Mouse (Mus musculus) left cerebral cortex, adult 9 months (tissue): ENCODE data around the gene Shld1.

Source experiments
- DNase-seq, 2 experiments: peaks; one replicate each; pipeline ENCODE4 v3.0.0; 2022; ENCODE audit warnings: low spot score in 2 of 2

Gene Shld1

GRCm38 (mm10) chr2:132691731-132692130, 5.0 kb downstream of the Shld1 start:
- no peak for DNase-seq

GRCm38 (mm10) chr2:132692320-132692719, 5.6 kb downstream of the Shld1 start:
- no peak for DNase-seq

GRCm38 (mm10) chr2:132693980-132694379, 7.2 kb downstream of the Shld1 start:
- no peak for DNase-seq

GRCm38 (mm10) chr2:132695358-132696093, 8.8 kb downstream of the Shld1 start:
- no peak for DNase-seq

- no peak for DNase-seq
Measured at GRCm38 (mm10) chr2:132696519-132696918, 9.8 kb downstream of the Shld1 start.

GRCm38 (mm10) chr2:132697256-132697655, 10.5 kb downstream of the Shld1 start:
- DNase-seq = no peak

- DNase-seq = no peak
Measured at GRCm38 (mm10) chr2:132697695-132698094, 11.0 kb downstream of the Shld1 start.

- no peak for DNase-seq
Measured at GRCm38 (mm10) chr2:132698420-132698819, 11.7 kb downstream of the Shld1 start.

GRCm38 (mm10) chr2:132700921-132701320, 14.2 kb downstream of the Shld1 start:
- DNase-seq = no peak

- DNase-seq = peak in 1 of 2 experiments; percentile 76
Measured at GRCm38 (mm10) chr2:132701451-132701886, 14.7 kb downstream of the Shld1 start.

GRCm38 (mm10) chr2:132705251-132705992, 18.7 kb downstream of the Shld1 start:
- no peak for DNase-seq

GRCm38 (mm10) chr2:132706309-132706708, 19.6 kb downstream of the Shld1 start:
- DNase-seq = no peak

- DNase-seq = no peak
Measured at GRCm38 (mm10) chr2:132710488-132710887, 23.8 kb downstream of the Shld1 start.

GRCm38 (mm10) chr2:132712061-132712460, 25.3 kb downstream of the Shld1 start:
- DNase-seq = no peak

GRCm38 (mm10) chr2:132714522-132714921, 27.8 kb downstream of the Shld1 start:
- DNase-seq = no peak

- no peak for DNase-seq
Measured at GRCm38 (mm10) chr2:132714946-132715345, 28.2 kb downstream of the Shld1 start.

- no peak for DNase-seq
Measured at GRCm38 (mm10) chr2:132715421-132716070, 28.8 kb downstream of the Shld1 start.

GRCm38 (mm10) chr2:132716154-132716553, 29.4 kb downstream of the Shld1 start:
- DNase-seq = peak in 1 of 2 experiments; percentile 42

GRCm38 (mm10) chr2:132716901-132717536, 30.3 kb downstream of the Shld1 start:
- no peak for DNase-seq

- peak; percentile 28 to 39 for DNase-seq
Measured at GRCm38 (mm10) chr2:132717537-132717912, 30.8 kb downstream of the Shld1 start.

GRCm38 (mm10) chr2:132720921-132721566, 34.3 kb downstream of the Shld1 start:
- DNase-seq = no peak

GRCm38 (mm10) chr2:132721844-132722243, 35.1 kb downstream of the Shld1 start:
- DNase-seq = no peak
